Mouse (Mus musculus) small intestine, adult 2 months (tissue): ENCODE data around the gene Best1.

ENCODE experiments used
- CTCF ChIP-seq: fragments of 200-500 bp; IDR thresholded peaks from 2 replicates; pipeline ENCODE4 v1.5.1; 2012; ENCODE audit warnings: low read depth, mild to moderate bottlenecking, control low read depth, inconsistent platforms, low read length, moderate library complexity, mixed read lengths; ENCODE audit not compliant: insufficient replicate concordance, insufficient read length; ENCODE audit errors: extremely low read depth
- POLR2A ChIP-seq: fragments of 200-500 bp; IDR thresholded peaks from 2 replicates; pipeline ENCODE4 v1.6.1; 2012; ENCODE audit warnings: low read depth, mild to moderate bottlenecking, control low read depth, inconsistent platforms, low read length, moderate library complexity

DNA sequence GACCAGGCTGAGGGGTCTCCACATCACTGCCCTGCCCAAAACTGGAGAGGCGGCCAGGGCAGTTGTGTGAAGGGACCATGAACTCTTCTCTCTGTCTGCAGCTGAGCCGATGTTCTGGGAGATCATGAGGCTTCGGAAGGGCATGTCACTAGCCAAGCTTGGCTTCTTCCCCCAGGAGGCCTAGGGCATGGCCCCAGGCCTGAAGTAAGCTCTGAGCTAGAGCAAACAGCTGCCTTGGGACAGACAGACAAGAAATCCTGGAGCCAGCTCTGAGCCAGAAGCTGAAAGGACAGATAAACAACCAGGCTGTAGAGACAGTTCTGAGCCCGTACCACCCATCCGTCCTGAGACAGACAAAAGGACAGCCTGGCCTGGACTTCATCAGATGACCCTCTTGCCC lies 32.9 kb upstream of the Best1 start:
- TF ChIP-seq CTCF (no peak), POLR2A (no peak)
